Mouse (Mus musculus): ENCODE data around the gene Ctu2. TPM values are rescaled to one million over a fixed set of nuclear protein-coding genes. Genes with fewer than 3 reads are reported as not detected.

Ctu2 gene
- 27.5 and 28.8 TPM in 2 replicates for polyA plus RNA-seq (2012; rRNA removed)

GRCm38 (mm10) chr8:122475580-122476320 is at the start of gene Ctu2, which contains the start of gene Rnf166:
TSS of gene Ctu2 (plus strand) at chr8:122476143.
TSS of gene Rnf166 (minus strand) at chr8:122476064.

GRCm38 (mm10) chr8:122432443-122433268 is 43.3 kb upstream of the Ctu2 start, which contains the start of gene Cyba:
TSS of gene Cyba (minus strand) at chr8:122432930.

GRCm38 (mm10) chr8:122443262-122444006 is 32.5 kb upstream of the Ctu2 start, which contains the start of gene Mvd:
TSS of gene Mvd (minus strand) at chr8:122443422.

GRCm38 (mm10) chr8:122460524-122461472 is 15.1 kb upstream of the Ctu2 start, which contains the start of gene Snai3:
TSS of gene Snai3 (minus strand) at chr8:122460733.

Other genes starting within 250 kb of the Ctu2 start
- gene Zfpm1, start 194.0 kb upstream of the Ctu2 start, polyA plus RNA-seq (2012; rRNA removed), result 14.5 and 15.9 TPM in 2 replicates
- not detected in 2 replicates for gene Trhr2, start 115.4 kb upstream of the Ctu2 start, polyA plus RNA-seq (2012; rRNA removed)
- gene Zc3h18, start 99.5 kb upstream of the Ctu2 start, polyA plus RNA-seq (2012; rRNA removed), result 33.2 and 40.0 TPM in 2 replicates
- gene Il17c, start 54.1 kb upstream of the Ctu2 start, polyA plus RNA-seq (2012; rRNA removed), result 0.17 and 1.0 TPM in 2 replicates
- gene Cyba, start 43.2 kb upstream of the Ctu2 start, polyA plus RNA-seq (2012; rRNA removed), result 329 and 330 TPM in 2 replicates
- 59.0 and 70.3 TPM in 2 replicates for gene Mvd, start 32.7 kb upstream of the Ctu2 start, polyA plus RNA-seq (2012; rRNA removed)
- 1.2 and 2.7 TPM in 2 replicates for gene Snai3, start 15.4 kb upstream of the Ctu2 start, polyA plus RNA-seq (2012; rRNA removed)
- 68.6 and 71.3 TPM in 2 replicates for gene Rnf166, start 79 bp upstream of the Ctu2 start, polyA plus RNA-seq (2012; rRNA removed)
- gene Piezo1, start 75.2 kb downstream of the Ctu2 start, polyA plus RNA-seq (2012; rRNA removed), result 70.0 and 95.6 TPM in 2 replicates
- gene Cdt1, start 91.9 kb downstream of the Ctu2 start, polyA plus RNA-seq (2012; rRNA removed), result 29.3 and 35.4 TPM in 2 replicates
- gene Aprt, start 100.8 kb downstream of the Ctu2 start, polyA plus RNA-seq (2012; rRNA removed), result 277 TPM in 2 replicates
- gene Galns, start 135.3 kb downstream of the Ctu2 start, polyA plus RNA-seq (2012; rRNA removed), result 23.6 and 24.8 TPM in 2 replicates
- gene Trappc2l, start 135.5 kb downstream of the Ctu2 start, polyA plus RNA-seq (2012; rRNA removed), result 169 and 220 TPM in 2 replicates
- not detected in 2 replicates for gene Pabpn1l, start 146.6 kb downstream of the Ctu2 start, polyA plus RNA-seq (2012; rRNA removed)
- gene Cbfa2t3, start 223.0 kb downstream of the Ctu2 start, polyA plus RNA-seq (2012; rRNA removed), result 18.5 and 33.0 TPM in 2 replicates

All from colon, adult 2 months (tissue).